Mouse (Mus musculus) liver, postnatal 0 days (tissue): ENCODE data around the gene Fbxo3.
"Not testable (repeated sequence)": the region's sequence is repeated elsewhere in the genome, so short reads cannot be mapped to it uniquely, and the experiment has no call there.

Experiments used
- CTCF ChIP-seq: sonication (generic); IDR thresholded peaks from 2 replicates; pipeline ENCODE4 v1.5.1; 2016; ENCODE audit warnings: antibody characterized with exemption, low read depth
- EP300 ChIP-seq: IDR thresholded peaks from 2 replicates; pipeline ENCODE4 v1.6.1; 2016; ENCODE audit warnings: antibody characterized with exemption, low read depth, mild to moderate bottlenecking

DNA sequence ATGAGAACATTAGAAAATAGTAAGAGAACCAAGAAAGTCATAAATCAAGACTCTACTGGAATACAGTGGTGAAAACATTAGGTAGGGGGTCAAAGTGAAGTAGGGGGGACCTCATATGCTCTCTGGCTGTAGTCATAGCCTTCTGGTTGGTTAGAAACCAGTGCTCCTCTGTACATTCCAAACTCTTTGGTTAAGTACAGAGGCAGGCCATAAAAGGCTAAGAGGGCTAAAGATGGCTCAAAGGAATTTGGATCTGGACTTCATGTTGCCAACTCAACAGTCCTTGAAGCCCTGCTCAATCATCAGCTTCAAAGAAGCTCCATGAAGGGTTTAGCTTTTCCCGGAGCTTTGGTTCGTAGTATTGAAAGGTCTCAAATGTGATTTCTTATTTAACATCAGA is 81.5 kb downstream of the Fbxo3 start:
- TF ChIP-seq CTCF, EP300: not testable (repeated sequence)
